Mouse (Mus musculus) common myeloid progenitor, adult 5-6 weeks (primary cell): ENCODE data around the gene Sars2. TPM values are rescaled to one million over a fixed set of nuclear protein-coding genes. Genes with fewer than 3 reads are reported as not detected.
"Not testable (repeated sequence)": the region's sequence is repeated elsewhere in the genome, so short reads cannot be mapped to it uniquely, and the experiment has no call there.

Experiments
- ATAC-seq: replicated peaks from 2 replicates; pipeline ENCODE4 v1.8.0; 2016; ENCODE audit warnings: low read depth, mild to moderate bottlenecking, moderate TSS enrichment, inconsistent platforms; ENCODE audit not compliant: poor library complexity, severe bottlenecking
- total RNA-seq: library from RNA; stranded (forward); fragments of 200-1000, 187-1606 nt; gene quantifications from 2 replicates; pipeline ENCODE4 v1.2.3, GENCODE M21; 2017

Sars2 gene
- total RNA-seq = 8.7 and 14.2 TPM in 2 replicates

DNA sequence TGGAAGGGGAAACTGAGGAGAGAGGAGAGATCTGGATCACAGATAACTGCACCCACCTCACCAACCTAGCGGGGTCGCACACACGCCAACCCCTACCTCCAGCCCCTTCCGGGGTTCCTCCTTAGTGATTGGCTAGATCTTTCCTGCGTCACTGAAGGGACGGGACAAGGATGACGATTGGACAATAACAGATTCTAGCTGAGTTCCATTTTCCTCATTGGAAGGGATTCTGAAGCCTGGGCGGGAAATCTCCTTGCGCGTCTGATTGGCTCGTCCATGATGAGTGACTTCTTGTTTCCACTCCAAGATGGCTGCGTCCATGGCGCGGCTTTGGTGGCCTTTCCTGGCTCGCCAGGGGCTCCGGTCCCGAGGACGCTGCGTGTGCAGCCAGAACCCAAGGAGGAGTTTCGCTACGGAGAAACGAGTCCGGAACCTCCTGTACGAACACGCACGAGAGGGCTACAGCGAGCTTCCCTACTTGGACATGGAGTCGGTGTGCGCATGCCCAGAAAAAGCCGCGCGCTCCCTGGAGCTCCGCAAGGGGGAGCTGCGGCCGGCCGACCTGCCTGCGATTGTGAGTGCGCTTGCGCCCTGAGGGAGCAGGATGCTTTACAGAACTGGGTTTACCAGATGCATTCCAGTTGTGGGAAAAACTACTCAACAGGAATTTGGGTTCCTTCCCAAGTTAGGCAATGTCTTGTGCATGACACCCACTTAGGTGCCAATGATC lies at the start of gene Sars2, which contains the start of gene Mrps12:
Gene Sars2 (plus strand): TSS at position 284 of the 730 bp plus-strand sequence.
Gene Mrps12 (minus strand): TSS at position 112 of the 730 bp plus-strand sequence.
- ATAC-seq = peak; percentile 95

GRCm38 (mm10) chr7:28692545-28693320 lies 49.1 kb upstream of the Sars2 start, which contains the start of gene Fbxo27:
TSS of gene Fbxo27 (plus strand) at chr7:28692849.
- no peak for ATAC-seq

- peak; percentile 77 for ATAC-seq
Measured at GRCm38 (mm10) chr7:28693321-28693966, 48.3 kb upstream of the Sars2 start.

DNA sequence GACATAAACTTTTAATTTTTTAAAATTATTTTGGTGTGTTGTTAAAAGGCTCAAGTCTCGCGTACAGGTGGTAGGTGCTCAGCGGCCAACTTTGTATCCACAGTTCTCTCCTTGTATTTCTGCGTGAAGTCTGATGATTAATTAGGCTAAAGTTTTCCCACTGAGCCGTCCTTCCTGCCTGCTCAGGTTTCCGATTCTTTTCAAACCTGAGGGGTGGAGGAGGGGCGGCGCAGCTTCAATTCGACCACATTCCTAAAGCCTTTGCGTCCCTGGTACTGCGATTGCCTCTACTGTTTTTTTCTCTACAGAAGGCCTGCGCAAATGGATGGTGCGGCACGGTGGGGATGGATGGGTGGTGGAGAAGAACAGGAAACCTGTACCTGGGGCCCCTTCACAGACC lies 47.4 kb upstream of the Sars2 start:
- no peak for ATAC-seq

DNA sequence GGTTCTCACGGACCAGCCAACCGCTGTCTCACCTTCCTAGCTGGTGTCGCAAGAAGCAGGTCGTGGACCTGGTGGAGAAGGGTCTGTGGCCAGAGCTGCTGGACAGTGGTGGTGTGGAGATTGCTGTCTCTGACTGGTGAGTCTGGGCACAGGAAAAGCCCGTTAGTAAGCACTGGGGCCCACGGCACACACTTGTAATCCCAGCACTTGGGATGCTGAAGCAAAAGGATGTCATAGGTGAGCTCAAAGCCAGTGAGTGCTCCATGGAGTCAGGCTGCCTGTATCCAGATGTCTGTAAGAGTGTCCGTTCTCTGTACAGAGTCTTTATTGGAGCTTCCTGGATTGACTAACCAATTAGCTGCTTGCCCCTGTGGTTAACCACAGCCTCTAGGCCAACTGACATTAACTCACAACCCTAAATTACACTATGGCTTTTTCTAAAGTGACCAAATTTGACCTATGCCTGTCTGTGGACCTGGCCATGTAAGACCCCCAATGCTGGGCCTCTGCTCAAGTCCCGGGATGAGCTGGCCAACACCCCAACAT lies 46.8 kb upstream of the Sars2 start:
- ATAC-seq = peak; percentile 43; the same call in 1 of the 2 replicates

GRCm38 (mm10) chr7:28697277-28697676 lies 44.5 kb upstream of the Sars2 start:
- ATAC-seq = no peak

DNA sequence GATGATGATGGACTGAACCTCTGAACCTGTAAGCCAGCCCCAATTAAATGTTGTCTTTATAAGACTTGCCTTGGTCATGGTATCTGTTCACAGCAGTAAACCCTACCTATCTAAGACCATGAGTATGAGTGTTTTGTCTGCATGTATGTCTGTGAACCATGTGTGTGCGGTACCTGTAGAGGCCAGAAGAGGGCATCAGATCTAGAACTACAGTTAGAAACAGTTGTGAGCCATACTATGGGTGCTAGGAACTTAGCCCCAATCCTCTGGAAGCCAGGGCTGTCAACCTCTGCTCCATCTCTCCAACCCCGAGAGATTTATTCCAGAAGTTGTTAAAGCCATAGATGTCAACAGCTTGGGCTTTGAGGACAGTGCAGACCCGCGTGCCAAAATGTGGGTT lies 41.5 kb upstream of the Sars2 start:
- ATAC-seq = no peak

DNA sequence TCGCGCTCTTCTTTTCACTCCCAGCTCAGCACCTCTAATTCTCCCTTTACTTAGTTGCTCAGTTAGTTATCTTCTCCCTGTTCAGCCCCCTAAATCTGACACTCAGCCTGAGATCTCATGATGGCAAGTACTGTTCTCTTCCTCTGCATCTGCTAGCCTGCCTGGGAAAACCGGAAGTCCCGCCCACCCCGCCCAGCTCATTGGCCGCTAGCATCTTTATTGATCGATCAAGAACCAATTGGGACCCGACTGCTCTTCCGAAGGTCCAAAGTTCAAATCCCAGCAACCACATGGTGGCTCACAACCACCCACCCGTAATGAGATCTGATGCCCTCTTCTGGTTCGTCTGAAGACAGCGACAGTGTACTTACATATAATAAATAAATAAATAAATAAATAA lies 40.5 kb upstream of the Sars2 start:
- not testable (repeated sequence) for ATAC-seq

DNA sequence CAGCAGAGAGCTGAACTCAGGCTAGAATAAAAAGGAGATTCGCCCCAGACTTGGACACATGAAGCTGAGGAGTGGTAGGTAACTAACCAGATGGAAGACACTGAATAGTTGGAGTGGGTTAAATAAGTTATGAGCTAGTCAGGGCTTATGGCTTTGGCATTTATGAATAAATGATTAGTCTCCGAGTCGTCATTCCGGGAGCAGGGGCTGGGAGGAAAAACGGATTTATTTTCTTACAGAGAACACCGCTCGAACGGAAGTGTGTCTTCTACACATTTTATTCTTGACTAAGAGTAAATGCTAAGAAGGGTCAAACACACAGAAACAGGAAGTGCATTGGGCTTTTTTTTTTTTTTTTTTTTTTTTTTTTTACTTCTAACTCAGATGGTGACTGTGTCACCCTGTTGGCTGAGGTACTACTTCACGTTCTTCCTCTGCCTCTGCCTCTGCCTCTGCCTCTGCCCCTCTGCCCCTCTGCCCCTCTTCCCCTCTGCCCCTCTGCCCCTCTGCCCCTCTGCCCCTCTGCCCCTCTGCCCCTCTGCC lies 39.1 kb upstream of the Sars2 start:
- peak; percentile 58 for ATAC-seq

DNA sequence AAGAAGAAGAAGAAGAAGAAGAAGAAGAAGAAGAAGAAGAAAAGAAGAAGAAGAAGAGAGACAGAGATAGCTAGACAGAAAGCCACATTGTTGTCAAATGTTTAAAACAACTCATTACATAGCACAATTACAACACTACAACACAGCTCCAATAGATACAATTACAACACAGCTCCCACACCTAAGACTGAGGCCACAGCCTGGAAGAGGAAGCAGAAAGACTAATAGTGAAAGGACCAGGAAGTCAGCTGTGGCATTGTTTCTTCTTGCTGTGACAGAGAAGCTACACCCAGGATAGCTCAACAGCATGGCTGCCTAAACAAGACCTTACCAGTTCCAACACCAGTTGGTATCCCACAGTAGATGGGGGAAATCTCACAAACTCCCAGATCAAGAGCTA lies 32.3 kb upstream of the Sars2 start:
- 0 out of 2 replicates have a peak, but pooled peaks have one; percentile 22 for ATAC-seq

DNA sequence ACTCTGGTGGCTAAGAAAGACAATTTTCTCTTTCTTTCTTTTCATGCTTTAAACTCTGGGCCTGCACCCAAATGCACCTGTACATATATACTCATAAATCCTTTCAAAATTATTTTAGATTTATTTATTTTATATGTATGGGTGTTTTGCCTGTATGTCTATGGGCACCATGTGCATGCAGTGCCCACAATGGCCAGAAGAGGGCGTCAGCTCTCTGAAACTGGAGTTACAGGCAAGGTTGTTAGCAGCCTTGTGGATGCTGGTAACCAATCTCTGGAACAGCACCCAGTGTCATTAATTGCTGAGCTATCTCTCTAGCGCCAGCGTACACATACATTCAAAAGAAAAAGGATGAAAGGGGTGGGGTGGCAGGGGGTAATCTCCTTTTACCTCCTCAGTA lies 30.8 kb upstream of the Sars2 start:
- no peak for ATAC-seq

GRCm38 (mm10) chr7:28714667-28715066 lies 27.1 kb upstream of the Sars2 start:
- no peak for ATAC-seq

- no peak for ATAC-seq
Measured at GRCm38 (mm10) chr7:28715598-28715997, 26.2 kb upstream of the Sars2 start.

DNA sequence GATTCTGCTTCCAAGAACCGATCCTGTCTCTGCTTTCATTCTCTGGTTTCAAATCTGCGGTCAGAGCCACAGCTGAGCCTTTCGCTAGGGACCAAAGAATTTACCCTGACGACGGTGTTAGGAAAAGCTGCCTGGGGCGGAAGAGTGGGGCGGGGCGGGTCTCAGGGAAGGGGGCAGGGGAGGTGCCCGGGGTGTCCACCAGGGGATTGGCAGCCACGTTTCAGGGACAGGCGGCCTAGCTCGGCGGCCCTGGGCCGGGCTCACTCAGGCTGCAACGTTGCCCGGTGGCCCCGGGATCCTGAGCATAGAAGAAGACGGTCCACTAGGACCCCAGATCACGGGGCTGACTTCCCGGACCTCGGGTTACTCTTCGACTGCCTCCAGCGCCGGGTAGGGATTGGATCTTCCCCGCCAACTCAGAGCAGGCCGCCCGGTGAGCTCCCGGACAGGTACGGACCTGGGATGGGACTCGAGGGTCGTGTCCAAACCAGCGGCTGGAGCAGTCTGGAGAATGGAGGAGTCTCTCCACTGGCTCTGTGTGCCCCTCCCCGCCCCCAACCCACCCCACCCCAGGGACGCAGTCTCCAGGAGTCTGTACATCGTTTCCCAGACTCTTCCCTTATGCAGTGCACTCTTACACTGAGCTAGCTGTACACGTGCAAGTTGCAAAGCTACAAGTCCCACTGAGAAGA lies 25.1 kb upstream of the Sars2 start, which contains the start of gene Fbxo17:
Gene Fbxo17 (plus strand): TSS at position 215 of the 692 bp plus-strand sequence.
- ATAC-seq = peak; percentile 83

- no peak for ATAC-seq
Measured at GRCm38 (mm10) chr7:28717726-28718125, 24.1 kb upstream of the Sars2 start.

- no peak for ATAC-seq
Measured at GRCm38 (mm10) chr7:28719159-28719558, 22.6 kb upstream of the Sars2 start.

- no peak for ATAC-seq
Measured at GRCm38 (mm10) chr7:28719650-28720049, 22.1 kb upstream of the Sars2 start.

GRCm38 (mm10) chr7:28720753-28721537 lies 20.8 kb upstream of the Sars2 start:
- no peak for ATAC-seq

DNA sequence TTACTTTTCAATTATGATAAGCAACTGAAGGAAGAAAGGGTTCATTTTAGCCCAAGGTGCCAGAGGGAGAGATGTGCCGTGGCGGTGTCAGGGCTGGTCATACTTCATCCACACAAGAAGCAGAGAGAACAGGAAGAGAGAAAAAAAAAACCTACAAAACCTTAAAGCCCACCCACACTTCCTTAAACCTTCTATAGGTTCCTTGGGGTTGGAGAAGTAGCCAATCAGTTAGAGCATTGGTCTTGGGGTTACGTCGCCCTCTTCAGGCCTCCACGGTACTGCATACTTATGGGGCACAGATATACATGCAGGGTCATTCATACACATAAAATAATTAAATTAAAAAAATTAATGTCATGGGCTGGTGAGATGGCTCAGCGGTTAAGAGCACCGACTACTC lies 19.7 kb upstream of the Sars2 start:
- no peak; the same call in 1 of the 2 replicates for ATAC-seq
